Mouse (Mus musculus): ENCODE measurements around the gene Fam129c.

- TF ChIP-seq CTCF (IDR thresholded peaks at IDR 0.05; ENCODE audit: low read depth) (no peak), EP300 (IDR thresholded peaks at IDR 0.05; ENCODE audit: low read depth) (no peak)
Measured at GRCm38 (mm10) chr8:71570291-71570954, 27.0 kb upstream of the Fam129c start.
